Mouse (Mus musculus) fat pad, adult 2 months (tissue): ENCODE data around the gene Opn5.

Experiments
- DNase-seq: peaks from one replicate; pipeline ENCODE4 v3.0.0-alpha.2; 2011; ENCODE audit warnings: low read depth, low spot score; ENCODE audit errors: extremely low read depth

The Opn5 gene

DNA sequence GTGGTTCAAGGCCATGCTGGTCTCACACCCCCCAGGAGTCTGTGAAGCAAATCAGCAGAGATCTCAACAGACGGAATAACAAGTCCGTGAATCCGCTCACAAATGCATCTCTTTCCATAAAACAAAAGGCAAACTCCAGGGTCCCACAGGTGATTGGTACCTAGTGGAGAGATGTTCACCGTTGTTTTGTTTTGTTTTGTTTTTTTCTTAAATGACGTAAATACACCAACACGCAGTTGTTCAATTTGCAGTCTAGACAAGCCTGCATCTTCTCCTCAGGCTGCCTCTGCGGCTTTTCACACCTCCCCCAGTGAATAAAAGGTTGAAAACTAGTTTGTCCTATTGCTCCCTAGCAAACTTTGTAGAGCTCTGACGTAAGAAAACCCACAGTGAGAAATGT, at the start of gene Opn5:
Gene Opn5, minus strand, starts transcription at position 101 of the 400 bp plus-strand sequence.
- DNase-seq, result no peak

DNA sequence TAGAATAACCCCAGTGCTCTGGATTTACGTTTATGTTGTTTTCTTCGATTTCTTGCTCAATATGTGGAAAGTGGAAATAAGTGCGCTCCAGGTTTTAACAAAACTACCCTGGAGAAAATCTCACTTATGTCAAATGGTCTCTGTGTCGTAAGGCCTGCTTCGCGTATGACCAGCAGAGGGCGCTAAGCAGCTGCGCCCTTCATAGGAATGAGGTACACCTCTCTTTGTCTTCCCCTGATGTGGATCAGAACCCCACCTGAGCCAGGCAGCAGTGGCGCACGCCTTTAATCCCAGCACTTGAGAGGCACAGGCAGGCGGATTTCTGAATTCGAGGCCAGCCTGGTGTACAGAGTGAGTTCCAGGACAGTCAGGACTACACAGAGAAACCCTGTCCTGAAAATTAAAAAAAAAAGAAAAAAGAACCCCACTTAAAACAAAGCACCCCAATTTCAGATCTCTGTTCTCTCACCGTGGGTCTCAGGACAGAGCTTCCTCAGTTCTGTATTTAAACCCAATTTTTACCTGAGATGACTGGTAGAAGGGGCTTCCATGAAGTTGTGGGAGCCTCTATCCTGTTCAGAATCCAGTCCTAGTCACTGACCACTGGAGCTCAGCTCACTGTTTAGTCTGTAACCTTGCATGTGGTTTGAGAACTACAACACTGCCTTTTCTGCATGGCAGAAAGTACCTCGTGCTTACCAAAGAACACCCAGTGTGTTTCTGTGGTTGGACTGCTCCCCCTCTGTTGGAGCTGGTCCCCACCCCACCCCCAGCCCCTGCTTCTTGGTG, 47.6 kb upstream of the Opn5 start:
- DNase-seq, result no peak

DNA sequence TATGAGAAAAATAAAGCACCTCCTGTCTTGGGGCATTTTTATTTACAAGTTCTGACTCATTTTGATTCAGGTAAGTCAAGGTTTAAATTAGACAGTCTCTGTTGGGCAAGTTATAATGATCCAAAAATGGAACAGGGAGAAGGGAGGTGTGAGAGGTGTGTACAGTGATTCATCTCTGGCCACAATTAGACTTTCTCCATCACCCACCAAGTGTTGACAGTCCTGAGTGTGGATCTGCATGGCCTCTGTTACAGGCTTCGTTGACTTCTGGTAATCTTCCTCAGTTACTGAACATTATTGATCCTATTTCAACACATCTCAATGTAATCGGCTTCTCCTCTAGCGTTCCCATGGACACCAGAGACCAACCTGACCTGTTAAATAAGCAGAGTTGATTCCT, 32.2 kb upstream of the Opn5 start:
- no peak for DNase-seq

DNA sequence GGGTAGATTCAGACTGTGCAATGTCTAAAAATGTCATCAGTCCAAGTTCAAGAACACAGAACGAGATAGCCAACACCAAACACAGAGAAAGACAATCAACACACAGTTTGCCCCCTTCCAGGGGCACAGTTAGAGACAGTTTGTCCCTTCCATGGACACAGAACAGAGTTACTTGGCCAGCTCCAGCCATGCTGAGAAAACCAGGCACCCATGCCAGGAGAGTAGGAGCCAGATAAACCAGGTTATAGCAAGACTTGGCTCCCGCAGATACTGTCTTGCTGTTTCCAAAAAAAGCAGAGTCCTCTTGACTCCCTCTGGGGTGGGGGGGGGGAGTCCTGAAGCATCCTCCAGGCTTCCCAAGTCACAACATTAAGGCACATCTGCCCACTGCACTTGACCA, 19.0 kb upstream of the Opn5 start:
- DNase-seq, result peak; percentile 54

DNA sequence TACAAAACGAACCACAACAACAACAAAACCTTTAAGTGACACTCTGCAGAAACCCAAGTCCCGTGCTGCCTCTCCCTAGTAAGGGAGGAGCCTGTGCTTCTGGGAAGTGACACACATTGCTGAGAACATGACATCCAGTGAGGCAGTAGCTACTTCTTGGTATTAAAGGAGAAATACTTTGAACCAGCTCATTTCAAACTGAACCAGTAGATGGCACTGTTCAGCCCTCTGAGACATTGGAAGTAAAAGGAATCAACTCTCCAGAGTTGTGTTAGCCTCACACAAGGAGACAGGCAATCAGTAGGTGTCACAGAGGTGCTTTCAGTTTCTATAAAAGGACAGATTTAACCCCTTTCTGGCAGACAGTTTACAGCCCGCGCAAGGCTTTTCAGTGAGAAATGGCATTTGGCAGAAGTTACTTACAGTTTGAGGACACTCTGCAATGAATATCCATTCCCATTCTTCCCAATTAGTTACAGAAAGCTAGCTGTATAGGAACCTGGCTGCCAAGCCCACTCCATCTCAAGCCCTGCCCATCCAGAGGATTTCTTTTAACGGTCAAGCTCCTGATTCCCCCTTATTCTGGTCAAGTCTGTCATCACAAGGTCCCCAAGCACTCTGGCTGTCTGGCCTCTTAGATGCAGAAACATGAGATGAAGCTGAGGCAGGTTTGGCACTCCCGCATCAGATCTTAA, 2.0 kb upstream of the Opn5 start:
- no peak for DNase-seq

DNA sequence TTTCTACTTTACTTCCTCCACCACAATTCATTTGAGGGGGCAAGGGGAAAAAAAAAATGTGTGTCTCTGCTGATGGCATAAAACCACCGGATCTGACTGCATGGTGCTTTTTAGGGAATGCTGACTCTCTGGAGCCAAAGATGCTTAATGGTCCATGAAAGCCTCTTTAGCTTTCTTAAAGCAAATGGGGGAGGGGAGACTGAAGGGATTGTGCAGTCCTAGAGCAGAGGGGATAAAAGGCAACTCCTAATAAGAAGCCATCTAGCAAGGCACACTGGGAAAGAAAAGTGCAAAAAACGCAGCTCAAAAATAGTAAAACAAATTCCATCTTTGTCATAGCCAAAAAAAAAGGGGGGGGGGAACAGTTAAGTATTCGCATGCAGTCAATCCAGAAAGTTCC, 2.9 kb downstream of the Opn5 start:
- no peak for DNase-seq

DNA sequence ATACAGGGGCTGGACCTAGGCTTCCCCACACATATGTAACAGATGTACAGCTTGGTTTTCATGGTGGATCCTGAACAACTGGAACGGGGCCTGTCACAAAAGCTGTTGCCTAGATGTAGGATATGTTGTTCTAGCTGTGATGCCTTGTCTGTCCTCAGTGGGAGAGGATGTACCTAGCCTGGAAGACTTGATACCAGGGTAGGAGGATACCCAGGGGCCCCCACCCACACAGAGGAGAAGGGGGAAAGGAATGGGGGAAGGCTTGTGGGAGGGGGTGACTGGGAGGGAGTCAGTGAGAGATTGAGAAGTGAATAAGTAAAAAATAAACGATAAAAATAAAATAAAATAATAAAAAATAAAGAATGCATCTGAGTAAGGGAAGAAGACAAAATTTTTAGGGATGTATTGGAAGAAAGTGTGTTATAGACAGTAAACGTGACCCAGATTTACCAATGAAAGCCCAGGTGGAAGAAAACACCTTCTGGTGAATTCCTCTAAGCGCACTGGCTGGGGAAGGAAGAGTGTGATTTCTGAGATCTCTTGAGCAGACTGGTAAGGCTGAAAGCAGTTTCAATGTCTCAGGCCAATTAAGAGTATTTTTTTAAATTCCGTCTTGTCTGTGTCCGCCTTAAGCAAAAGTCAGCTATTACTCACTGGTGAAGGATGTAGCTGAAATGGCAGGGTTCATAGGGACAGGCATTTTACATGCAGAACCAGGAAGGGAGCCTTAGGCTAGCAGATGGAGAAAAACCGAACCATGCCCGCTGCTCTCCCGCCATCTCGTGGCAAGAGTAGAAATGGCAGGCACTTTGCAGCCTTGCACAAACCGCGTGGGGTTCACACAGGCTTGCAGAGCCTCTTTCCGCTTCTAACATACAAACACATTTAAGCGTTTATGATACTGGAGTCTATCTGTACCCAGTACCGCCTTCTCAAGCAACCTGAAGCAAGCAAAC, 8.1 kb downstream of the Opn5 start:
- no peak for DNase-seq

DNA sequence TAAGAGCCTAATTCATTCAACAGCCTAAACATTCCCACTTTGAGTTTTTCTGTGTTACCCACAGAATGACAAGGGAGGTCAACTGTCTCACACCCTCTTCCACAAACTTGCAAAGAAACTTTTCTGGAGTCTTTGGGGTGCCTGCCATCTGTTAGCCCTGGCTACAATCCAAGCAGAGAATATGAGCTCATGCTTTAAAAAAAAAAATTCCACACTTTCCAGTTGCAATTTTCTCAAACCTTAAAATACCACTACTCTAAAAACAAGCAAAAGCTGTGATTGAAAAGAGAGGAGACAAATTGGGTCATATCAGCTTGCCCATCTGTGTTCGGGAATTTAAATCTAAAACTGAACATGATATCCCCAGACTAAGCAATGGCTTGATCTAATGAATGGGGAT, 24.7 kb downstream of the Opn5 start:
- no peak for DNase-seq

DNA sequence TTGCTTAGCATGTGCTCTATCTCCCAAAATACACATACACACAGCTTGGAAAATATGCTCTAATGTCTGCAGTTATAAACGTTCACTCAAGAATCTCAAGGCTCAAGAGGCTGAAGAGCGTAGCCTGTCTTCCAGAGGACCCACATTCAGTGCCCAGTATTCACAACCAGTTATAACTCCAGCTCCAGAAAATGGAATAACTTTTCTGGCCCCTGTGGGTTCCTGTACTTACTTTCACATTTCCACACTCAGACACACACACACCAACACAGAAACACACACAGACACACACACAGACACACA, 28.2 kb downstream of the Opn5 start:
- no peak for DNase-seq

DNA sequence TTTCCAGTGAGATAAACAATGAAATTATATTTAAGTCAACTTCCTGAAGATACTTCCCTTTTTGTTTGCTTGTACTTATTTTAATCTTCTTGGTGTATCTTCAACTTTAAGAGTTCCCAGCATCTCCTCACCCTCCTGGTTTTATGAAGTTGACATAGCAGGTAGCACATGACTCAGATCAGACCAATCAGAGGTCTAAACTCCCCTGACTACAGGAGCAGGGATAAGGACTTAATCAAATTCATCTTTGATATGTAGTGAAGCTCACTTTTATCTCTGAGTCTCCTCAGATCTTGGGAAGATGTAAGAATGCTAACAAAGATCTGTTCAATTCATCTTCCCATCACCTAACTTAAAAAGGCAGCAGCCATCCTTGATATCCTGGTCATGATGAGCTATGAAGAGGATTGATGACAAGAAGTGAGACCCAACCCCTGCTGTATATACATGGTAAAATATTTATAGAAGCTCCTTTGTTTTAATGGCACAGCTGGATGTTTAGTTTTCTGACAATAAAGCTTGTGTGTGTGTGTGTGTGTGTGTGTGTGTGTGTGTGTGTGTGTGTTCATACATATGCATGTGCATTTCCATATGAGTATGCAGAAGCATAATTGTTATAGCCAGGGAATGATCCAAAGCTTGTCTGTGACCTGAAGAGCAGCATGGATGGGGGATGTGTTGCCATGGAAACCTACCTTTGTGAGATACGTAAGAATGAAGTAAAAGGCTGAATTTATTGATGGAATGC, 28.7 kb downstream of the Opn5 start:
- no peak for DNase-seq

DNA sequence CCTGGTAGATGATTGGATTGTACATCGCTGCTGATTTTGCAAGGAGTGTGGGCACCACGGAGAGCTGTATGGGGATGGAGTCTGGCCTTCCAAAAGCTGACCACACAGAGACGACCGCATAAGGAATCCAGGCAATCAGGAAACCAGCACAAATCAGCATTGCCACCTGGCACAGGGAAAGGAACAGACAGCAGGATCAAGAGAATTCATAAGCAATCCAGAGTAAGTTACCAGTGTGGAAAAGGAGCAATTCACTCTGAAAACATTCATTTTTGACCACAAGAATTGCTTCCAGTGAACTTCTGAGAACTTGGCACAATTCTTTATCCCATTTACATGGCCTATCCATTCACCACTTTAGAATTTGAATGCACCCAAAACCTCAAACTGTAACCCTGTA, 30.6 kb downstream of the Opn5 start:
- DNase-seq, result no peak

DNA sequence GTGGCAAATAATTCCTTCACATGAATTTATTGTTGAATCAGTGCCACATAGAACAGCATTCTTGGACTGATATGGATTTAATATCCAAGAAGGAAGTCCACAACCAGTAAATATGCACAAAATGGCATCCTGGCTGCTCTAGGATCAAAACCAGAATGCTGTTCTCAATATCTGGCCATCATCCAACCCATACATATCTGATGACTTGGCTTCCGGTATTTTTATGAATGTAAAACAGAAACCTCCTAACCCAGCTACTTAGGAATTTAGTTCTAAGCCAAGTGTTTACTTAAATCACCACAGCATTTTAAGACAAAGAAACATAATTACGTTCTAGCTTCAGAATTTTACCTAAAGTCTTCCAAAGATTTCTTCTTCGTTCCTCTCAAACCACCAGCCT, 31.0 kb downstream of the Opn5 start:
- no peak for DNase-seq

DNA sequence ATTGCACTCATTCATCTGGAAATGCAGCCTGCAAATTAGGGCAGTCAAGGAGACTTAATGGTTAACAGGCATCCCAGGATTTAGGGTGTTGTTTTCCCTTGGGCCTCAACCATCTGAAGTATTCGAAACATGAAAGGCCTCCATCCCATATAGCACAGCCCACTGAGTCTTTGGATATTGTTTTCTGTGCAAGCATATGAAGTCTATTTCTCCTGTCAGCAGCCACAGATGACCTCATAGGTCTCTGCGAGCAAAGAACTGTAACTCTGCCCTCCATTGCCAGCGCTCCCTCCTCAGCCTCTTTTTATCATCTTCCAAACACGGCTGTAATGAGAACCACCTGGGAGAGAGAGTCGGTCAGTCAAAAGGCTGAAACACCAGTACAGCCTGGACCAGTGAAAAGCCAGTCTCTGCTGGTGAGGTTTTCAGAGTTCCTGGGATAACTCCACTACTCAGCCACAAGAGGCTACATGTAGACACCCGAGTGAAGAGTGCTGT, 34.5 kb downstream of the Opn5 start:
- DNase-seq, result no peak

DNA sequence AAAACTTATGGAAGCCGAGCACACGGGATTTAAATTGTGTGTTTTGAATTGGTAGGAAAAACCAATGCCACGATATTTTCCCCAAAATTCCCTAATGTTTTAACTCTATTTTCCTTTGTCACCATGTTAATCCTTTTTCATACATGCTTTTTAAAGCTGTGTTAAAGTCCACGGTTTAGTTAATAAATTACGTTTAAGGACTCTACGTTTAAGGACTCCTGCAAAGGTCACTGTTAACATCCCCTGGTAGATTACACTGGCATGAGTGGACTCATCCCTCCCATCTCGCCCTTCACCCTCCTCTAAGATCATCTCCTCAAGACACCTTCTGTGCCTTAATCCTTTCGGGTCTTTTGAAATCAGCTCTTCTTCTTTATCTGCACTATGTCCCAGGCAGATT, 37.4 kb downstream of the Opn5 start:
- DNase-seq, result no peak

DNA sequence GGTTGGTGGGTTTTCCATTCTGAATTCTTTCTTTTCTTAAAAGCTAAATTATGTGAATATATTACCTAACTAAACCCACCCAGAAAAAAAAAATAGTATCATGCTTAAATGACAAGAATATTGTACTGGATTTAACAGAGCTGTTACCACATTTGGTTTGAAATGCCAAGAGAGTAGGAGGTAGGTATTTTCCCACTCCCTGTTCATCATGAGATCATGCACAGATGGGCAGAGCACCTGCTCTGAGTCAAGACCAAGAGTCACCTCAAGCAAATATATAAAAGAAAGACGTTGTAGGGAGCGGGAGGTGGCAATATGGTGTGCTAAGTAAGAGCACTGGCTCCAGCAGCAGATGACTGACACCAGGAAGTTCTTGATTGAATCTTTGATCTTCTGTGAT, 61.6 kb downstream of the Opn5 start:
- DNase-seq, result no peak

DNA sequence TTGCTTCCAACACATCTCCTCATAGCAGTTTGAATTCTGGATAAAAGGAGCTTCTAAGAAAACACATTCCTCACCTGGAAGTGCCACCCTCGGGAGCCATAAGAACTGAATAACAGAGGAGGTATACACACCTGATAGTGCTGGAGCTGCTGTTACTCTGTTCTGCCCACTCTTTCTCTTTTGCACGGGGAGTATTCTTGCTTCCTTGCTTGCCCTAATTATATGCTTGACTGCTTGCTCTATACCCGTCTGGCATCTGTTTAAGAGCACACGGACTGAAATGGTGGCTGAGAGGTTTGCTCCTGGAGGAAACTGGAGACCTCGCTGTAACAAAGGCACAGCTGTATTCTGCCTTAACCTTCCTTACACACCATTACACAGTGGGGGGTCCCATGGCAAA, 81.0 kb downstream of the Opn5 start:
- no peak for DNase-seq

DNA sequence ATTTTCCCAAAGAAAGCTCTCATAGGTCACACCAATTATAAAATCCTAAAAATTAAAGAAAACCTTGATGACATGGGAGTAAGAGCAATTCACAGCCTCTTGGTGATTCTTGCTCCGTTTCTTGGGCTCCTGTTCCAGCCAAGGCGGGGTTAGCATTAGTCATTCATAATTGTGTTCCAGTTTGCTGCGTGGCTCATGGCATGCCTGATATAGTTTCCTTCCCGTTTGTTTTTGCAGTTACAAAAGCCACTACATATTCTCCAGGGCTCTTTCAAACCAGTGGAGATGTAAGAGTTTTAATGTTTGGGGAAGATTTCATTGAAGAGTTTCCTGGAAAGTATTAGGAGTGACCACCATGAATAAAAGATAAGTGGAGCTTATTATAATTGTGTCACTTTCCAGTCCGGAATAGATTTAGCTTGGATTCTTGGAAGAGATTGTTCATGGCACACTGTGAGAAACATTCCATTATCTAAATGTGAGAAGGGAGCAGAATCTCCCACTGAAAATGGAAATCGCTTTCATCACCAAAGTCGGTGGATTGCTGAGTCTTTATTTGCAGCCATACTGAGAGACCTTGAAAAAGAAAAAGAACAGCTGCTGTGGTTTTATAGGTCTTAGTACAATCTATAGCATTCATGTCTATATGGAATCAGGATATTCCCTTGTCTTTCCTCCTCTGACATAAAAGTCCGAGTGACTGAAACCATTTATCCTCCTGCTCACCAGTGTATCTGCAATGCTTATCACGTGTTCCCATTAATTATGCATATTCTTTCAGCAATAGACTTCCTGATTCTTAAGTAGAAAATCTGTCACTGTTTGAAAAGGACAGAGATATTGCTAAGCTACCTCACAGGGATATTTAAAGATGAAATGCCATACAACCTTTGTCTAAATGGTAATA, 101.6 kb downstream of the Opn5 start:
- DNase-seq, result no peak
